Mouse (Mus musculus): Measurements from ENCODE around the gene Diablo.
A peak's percentile ranks its signal among the peaks of the same experiment; 100 is the strongest.
"Not testable (repeated sequence)": the region's sequence is repeated elsewhere in the genome, so short reads cannot be mapped to it uniquely, and the experiment has no call there.

Diablo gene

GRCm38 (mm10) chr5:123512102-123512501, 11.9 kb downstream of the Diablo start:
- Histone ChIP-seq H3K9me3 (ENCODE audit: low read length) (no peaks in the 10 kb centered on the region), H3K4me3 (replicated peaks; ENCODE audit: low read length) (no peak overlapping the region), H3K4me1 (replicated peaks; ENCODE audit: low read depth, low read length) (peaks cover 48% of the 10 kb centered on the region), H3K36me3 (ENCODE audit: insufficient read depth, low read length) (peaks cover 59% of the 10 kb centered on the region), H3K27me3 (ENCODE audit: insufficient read depth, low read length) (peaks cover 32% of the 10 kb centered on the region)
- TF ChIP-seq POU5F1 (IDR thresholded peaks at IDR 0.05; ENCODE audit: borderline replicate concordance, low read length) (no peak), NANOG (IDR thresholded peaks at IDR 0.05; ENCODE audit: borderline replicate concordance, low read length) (no peak), CTCF (conservative IDR thresholded peaks at IDR 0.05; ENCODE audit: low read length) (no peak)

DNA sequence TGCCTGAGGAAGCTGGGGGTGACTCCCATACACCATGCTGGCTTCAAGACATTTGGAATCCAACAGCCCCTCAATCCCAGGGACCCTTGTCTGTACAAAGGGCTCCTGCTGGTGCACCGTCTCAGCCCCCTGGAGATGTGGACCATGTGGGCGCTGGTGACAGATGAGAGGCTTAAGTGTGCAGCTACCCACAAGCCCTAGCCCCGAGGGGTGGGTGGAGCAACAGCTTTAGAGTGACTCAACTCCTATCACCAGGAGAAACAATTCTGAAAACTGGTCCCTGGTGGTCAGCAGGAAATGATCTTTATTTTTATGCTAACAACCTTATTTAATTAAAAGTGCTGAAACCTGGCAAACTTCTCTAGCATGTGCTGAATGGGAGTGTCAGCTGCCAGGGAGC, 12.6 kb downstream of the Diablo start:
- Histone ChIP-seq H3K36me3 (ENCODE audit: insufficient read depth, low read length) (peaks cover 52% of the 10 kb centered on the region), H3K27me3 (ENCODE audit: insufficient read depth, low read length) (peaks cover 37% of the 10 kb centered on the region), H3K4me1 (replicated peaks; ENCODE audit: low read depth, low read length) (peaks cover 48% of the 10 kb centered on the region)
- not testable (repeated sequence) for H3K9me3 ChIP-seq (ENCODE audit: low read length); H3K4me3 ChIP-seq (replicated peaks; ENCODE audit: low read length)

GRCm38 (mm10) chr5:123510160-123510559, 13.8 kb downstream of the Diablo start, which contains the start of gene B3gnt4:
Gene B3gnt4, plus strand, starts transcription at chr5:123510460.
- peaks cover 39% of the 10 kb centered on the region for H3K36me3 ChIP-seq (ENCODE audit: insufficient read depth, low read length)
- peaks cover 48% of the 10 kb centered on the region for H3K4me1 ChIP-seq (replicated peaks; ENCODE audit: low read depth, low read length)
- peaks cover 43% of the 10 kb centered on the region for H3K27me3 ChIP-seq (ENCODE audit: insufficient read depth, low read length)
- H3K9me3 ChIP-seq (ENCODE audit: low read length): no peaks in the 10 kb centered on the region
- TF ChIP-seq POU5F1 (IDR thresholded peaks at IDR 0.05; ENCODE audit: borderline replicate concordance, low read length): no peak
- H3K4me3 ChIP-seq (replicated peaks; ENCODE audit: low read length): peak within 1 kb of the TSS; percentile 84; the same call in 1 of the 2 replicates

DNA sequence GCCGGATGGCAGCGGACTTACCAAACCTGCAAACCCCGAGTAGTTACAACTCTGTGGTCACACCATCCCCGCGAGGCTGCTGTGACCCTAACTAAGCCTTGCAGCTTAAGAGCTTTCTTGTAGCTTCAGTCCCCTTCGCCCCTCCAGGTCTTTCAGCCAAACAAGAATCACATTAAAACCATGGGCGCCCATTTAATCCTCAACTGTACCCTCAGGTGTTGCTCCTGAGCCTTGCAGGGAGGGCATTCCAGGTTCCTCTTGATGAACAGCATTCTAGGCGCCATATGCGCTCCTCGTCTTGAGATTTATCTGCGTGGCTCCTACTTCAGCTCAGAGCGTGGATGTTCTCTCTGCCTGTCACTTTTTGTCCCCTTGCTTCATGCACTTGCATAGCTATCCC, 15.1 kb downstream of the Diablo start:
- H3K27me3 ChIP-seq (ENCODE audit: insufficient read depth, low read length): peaks cover 53% of the 10 kb centered on the region
- H3K36me3 ChIP-seq (ENCODE audit: insufficient read depth, low read length): peaks cover 27% of the 10 kb centered on the region
- peaks cover 48% of the 10 kb centered on the region for H3K4me1 ChIP-seq (replicated peaks; ENCODE audit: low read depth, low read length)
- H3K4me3 ChIP-seq (replicated peaks; ENCODE audit: low read length): peak overlapping the region; percentile 84
- TF ChIP-seq NANOG (IDR thresholded peaks at IDR 0.05; ENCODE audit: borderline replicate concordance, low read length) (no peak), POU5F1 (IDR thresholded peaks at IDR 0.05; ENCODE audit: borderline replicate concordance, low read length) (no peak), CTCF (conservative IDR thresholded peaks at IDR 0.05; ENCODE audit: low read length) (no peak)
- H3K9me3 ChIP-seq (ENCODE audit: low read length): no peaks in the 10 kb centered on the region

GRCm38 (mm10) chr5:123507936-123508723, 15.8 kb downstream of the Diablo start:
- TF ChIP-seq POU5F1 (IDR thresholded peaks at IDR 0.05; ENCODE audit: borderline replicate concordance, low read length) (no peak), CTCF (conservative IDR thresholded peaks at IDR 0.05; ENCODE audit: low read length) (no peak), NANOG (IDR thresholded peaks at IDR 0.05; ENCODE audit: borderline replicate concordance, low read length) (no peak)
- peaks cover 45% of the 10 kb centered on the region for H3K4me1 ChIP-seq (replicated peaks; ENCODE audit: low read depth, low read length)
- H3K4me3 ChIP-seq (replicated peaks; ENCODE audit: low read length): peak overlapping the region; percentile 84
- no peaks in the 10 kb centered on the region for H3K9me3 ChIP-seq (ENCODE audit: low read length)
- H3K36me3 ChIP-seq (ENCODE audit: insufficient read depth, low read length): peaks cover 22% of the 10 kb centered on the region
- peaks cover 55% of the 10 kb centered on the region for H3K27me3 ChIP-seq (ENCODE audit: insufficient read depth, low read length)

- Histone ChIP-seq H3K9me3 (ENCODE audit: low read length) (no peaks in the 10 kb centered on the region), H3K4me3 (replicated peaks; ENCODE audit: low read length) (no peak overlapping the region), H3K27me3 (ENCODE audit: insufficient read depth, low read length) (peaks cover 50% of the 10 kb centered on the region), H3K4me1 (replicated peaks; ENCODE audit: low read depth, low read length) (peaks cover 55% of the 10 kb centered on the region), H3K36me3 (ENCODE audit: insufficient read depth, low read length) (no peaks in the 10 kb centered on the region)
- no peak for TF ChIP-seq CTCF (conservative IDR thresholded peaks at IDR 0.05; ENCODE audit: low read length)
- TF ChIP-seq NANOG (IDR thresholded peaks at IDR 0.05; ENCODE audit: borderline replicate concordance, low read length): no peak
- TF ChIP-seq POU5F1 (IDR thresholded peaks at IDR 0.05; ENCODE audit: borderline replicate concordance, low read length): no peak
Measured at GRCm38 (mm10) chr5:123501973-123502372, 22.0 kb downstream of the Diablo start.

DNA sequence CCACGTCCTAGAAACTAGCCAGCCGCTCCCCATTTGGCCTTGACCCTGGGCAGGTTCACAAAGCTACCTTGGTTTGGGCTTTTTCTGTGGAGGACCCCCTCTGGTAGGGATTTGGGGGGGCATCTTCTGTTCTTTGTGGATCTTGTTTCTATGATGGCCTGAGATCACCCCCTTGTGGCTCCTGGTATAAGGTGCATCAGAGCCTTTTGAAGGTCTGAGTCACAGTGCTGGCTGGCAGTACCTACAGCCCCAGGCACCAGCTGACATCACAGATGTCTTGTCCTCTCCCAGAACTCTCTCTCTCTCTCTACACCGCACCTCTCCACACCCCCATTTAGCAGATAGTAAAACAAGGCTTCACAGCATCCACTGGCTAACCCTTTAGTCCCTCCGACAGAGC, 24.3 kb downstream of the Diablo start:
- TF ChIP-seq POU5F1 (IDR thresholded peaks at IDR 0.05; ENCODE audit: borderline replicate concordance, low read length) (no peak), CTCF (conservative IDR thresholded peaks at IDR 0.05; ENCODE audit: low read length) (peak; percentile 39), NANOG (IDR thresholded peaks at IDR 0.05; ENCODE audit: borderline replicate concordance, low read length) (no peak)
- H3K4me1 ChIP-seq (replicated peaks; ENCODE audit: low read depth, low read length): peaks cover 62% of the 10 kb centered on the region
- no peaks in the 10 kb centered on the region for H3K36me3 ChIP-seq (ENCODE audit: insufficient read depth, low read length)
- no peak overlapping the region for H3K4me3 ChIP-seq (replicated peaks; ENCODE audit: low read length)
- peaks cover 43% of the 10 kb centered on the region for H3K27me3 ChIP-seq (ENCODE audit: insufficient read depth, low read length)
- no peaks in the 10 kb centered on the region for H3K9me3 ChIP-seq (ENCODE audit: low read length)

DNA sequence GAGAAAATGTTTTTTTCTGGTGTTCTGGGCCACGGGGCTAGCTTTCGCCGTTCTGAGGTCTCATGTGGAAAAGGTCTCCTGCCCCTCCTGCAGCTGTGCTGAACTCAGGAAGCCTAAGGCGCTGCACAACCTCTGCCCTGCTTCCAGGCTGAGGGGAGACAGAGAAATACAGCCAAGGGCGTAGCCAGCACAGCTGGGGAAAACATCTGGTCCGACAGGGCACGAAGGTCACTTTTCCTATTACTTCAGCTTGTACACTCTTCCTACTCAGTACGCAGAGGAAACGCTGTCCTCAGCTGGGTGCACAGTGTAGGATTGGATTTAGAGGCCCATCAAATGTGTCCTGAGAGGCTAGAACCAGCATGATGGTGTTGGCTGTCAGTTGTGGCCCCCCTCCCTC, 34.0 kb downstream of the Diablo start:
- Histone ChIP-seq H3K36me3 (ENCODE audit: insufficient read depth, low read length) (no peaks in the 10 kb centered on the region), H3K4me3 (replicated peaks; ENCODE audit: low read length) (no peak overlapping the region), H3K4me1 (replicated peaks; ENCODE audit: low read depth, low read length) (peaks cover 10% of the 10 kb centered on the region), H3K27me3 (ENCODE audit: insufficient read depth, low read length) (peaks cover 31% of the 10 kb centered on the region), H3K9me3 (ENCODE audit: low read length) (no peaks in the 10 kb centered on the region)
- TF ChIP-seq POU5F1 (IDR thresholded peaks at IDR 0.05; ENCODE audit: borderline replicate concordance, low read length) (no peak), CTCF (conservative IDR thresholded peaks at IDR 0.05; ENCODE audit: low read length) (no peak), NANOG (IDR thresholded peaks at IDR 0.05; ENCODE audit: borderline replicate concordance, low read length) (no peak)
